Mouse (Mus musculus) erythroid progenitor cell, adult 5-6 weeks (primary cell): ENCODE measurements around the gene Spg11. TPM values are rescaled to one million over a fixed set of nuclear protein-coding genes. Genes with fewer than 3 reads are reported as not detected.

Experiments used
- total RNA-seq, 2 experiments: library from RNA; stranded (forward) in 1 of 2; stranded (reverse) in 1 of 2; fragments of 150-400 nt in 1 of 2; fragments of 186-747, 209-891 nt in 1 of 2; gene quantifications; 2 replicates each; pipeline versions ENCODE4 v1.2.3 to v1.2.4; 2015 to 2017; ENCODE audit warnings: low replicate concordance in 2 of 2

Spg11 gene
- total RNA-seq, 2 experiments from 2014 or later: 5.0 to 6.1 TPM

Other genes with a start within 250 kb of the Spg11 start
- 40.7 and 98.1 TPM in 2 replicates for gene Ctdspl2, start 162.4 kb downstream of the Spg11 start, total RNA-seq (2015; ENCODE audit: low replicate concordance)
- gene Ctdspl2, start 162.4 kb downstream of the Spg11 start, total RNA-seq (2017; ENCODE audit: low replicate concordance): 66.6 and 92.0 TPM in 2 replicates
- not detected in 2 replicates for gene Mageb3, start 162.3 kb downstream of the Spg11 start, total RNA-seq (2015; ENCODE audit: low replicate concordance)
- gene Mageb3, start 162.3 kb downstream of the Spg11 start, total RNA-seq (2017; ENCODE audit: low replicate concordance): not detected in 2 replicates
- 15.5 and 21.6 TPM in 2 replicates for gene Eif3j1, start 89.8 kb downstream of the Spg11 start, total RNA-seq (2015; ENCODE audit: low replicate concordance)
- gene Eif3j1, start 89.8 kb downstream of the Spg11 start, total RNA-seq (2017; ENCODE audit: low replicate concordance): 25.6 and 31.8 TPM in 2 replicates
- 1,990 and 2,125 TPM in 2 replicates for gene B2m, start 29.3 kb upstream of the Spg11 start, total RNA-seq (2015; ENCODE audit: low replicate concordance)
- 900 and 923 TPM in 2 replicates for gene B2m, start 29.3 kb upstream of the Spg11 start, total RNA-seq (2017; ENCODE audit: low replicate concordance)
- gene Trim69, start 42.3 kb upstream of the Spg11 start, total RNA-seq (2015; ENCODE audit: low replicate concordance): 1.4 TPM in 1 of 2 replicates, not detected in the other
- gene Trim69, start 42.3 kb upstream of the Spg11 start, total RNA-seq (2017; ENCODE audit: low replicate concordance): 1.7 TPM in 1 of 2 replicates, not detected in the other
- gene Patl2, start 67.8 kb upstream of the Spg11 start, total RNA-seq (2015; ENCODE audit: low replicate concordance): not detected in 2 replicates
- not detected in 2 replicates for gene Patl2, start 67.8 kb upstream of the Spg11 start, total RNA-seq (2017; ENCODE audit: low replicate concordance)
- gene Terb2, start 67.9 kb upstream of the Spg11 start, total RNA-seq (2015; ENCODE audit: low replicate concordance): not detected in 2 replicates
- not detected in 2 replicates for gene Terb2, start 67.9 kb upstream of the Spg11 start, total RNA-seq (2017; ENCODE audit: low replicate concordance)
- 23.8 and 32.3 TPM in 2 replicates for gene Sord, start 116.4 kb upstream of the Spg11 start, total RNA-seq (2015; ENCODE audit: low replicate concordance)
- gene Sord, start 116.4 kb upstream of the Spg11 start, total RNA-seq (2017; ENCODE audit: low replicate concordance): 29.5 and 35.8 TPM in 2 replicates
- not detected in 2 replicates for gene Duox2, start 180.1 kb upstream of the Spg11 start, total RNA-seq (2015; ENCODE audit: low replicate concordance)
- not detected in 2 replicates for gene Duox2, start 180.1 kb upstream of the Spg11 start, total RNA-seq (2017; ENCODE audit: low replicate concordance)
- gene Duoxa2, start 180.5 kb upstream of the Spg11 start, total RNA-seq (2015; ENCODE audit: low replicate concordance): not detected in 2 replicates
- not detected in 2 replicates for gene Duoxa2, start 180.5 kb upstream of the Spg11 start, total RNA-seq (2017; ENCODE audit: low replicate concordance)
- gene Duoxa1, start 195.3 kb upstream of the Spg11 start, total RNA-seq (2015; ENCODE audit: low replicate concordance): not detected in 2 replicates
- not detected in 2 replicates for gene Duoxa1, start 195.3 kb upstream of the Spg11 start, total RNA-seq (2017; ENCODE audit: low replicate concordance)
- gene Duox1, start 197.3 kb upstream of the Spg11 start, total RNA-seq (2015; ENCODE audit: low replicate concordance): not detected in 2 replicates
- not detected in 2 replicates for gene Duox1, start 197.3 kb upstream of the Spg11 start, total RNA-seq (2017; ENCODE audit: low replicate concordance)